7 mouse cellular contexts compared by ENCODE assay signal in the genomic region with DNA sequence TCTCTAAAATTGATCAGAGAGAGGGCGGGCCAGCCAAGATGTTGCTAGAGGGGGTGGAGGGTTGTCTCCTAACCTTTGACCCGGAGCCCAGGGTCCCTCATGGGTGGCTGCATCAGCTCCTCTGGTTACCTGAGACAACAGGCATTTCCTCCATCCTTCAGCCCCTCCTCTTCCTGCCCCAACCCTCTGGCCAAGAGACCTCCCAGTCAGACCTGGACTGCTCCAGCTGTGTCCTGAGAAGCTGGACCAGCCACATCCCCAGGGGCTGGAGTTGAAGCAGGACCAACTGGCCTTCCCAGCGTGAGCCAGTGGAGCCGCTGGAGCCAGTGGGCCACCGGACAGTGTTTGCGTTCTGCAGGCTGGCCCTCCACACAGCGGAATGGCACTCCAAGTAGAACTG. TPM values are rescaled to one million over a fixed set of nuclear protein-coding genes. Genes with fewer than 3 reads are reported as not detected.
DNase-seq lines count a peak whose midpoint lies in the region; ATAC-seq and TF ChIP-seq lines count a peak whose summit lies in the region.

A gene (plus strand): TSS at position 194 of the 400 bp plus-strand sequence.

- no peak for TF ChIP-seq CTCF in Patski (IDR thresholded peaks at IDR 0.05)

- H3K27ac ChIP-seq in forebrain, embryonic 14.5 days (ENCODE audit: low read depth, low read length): no peak within 1 kb of the TSS
- H3K27ac ChIP-seq in midbrain, embryonic 13.5 days: peak within 1 kb of the TSS; percentile 11; the same call in 1 of the 2 replicates

- peak within 1 kb of the TSS; percentile 54 for H3K4me3 ChIP-seq in forebrain, embryonic 14.5 days (ENCODE audit: low read depth, low read length)
- peak within 1 kb of the TSS; percentile 55 for H3K4me3 ChIP-seq in midbrain, embryonic 13.5 days (replicated peaks)

- POLR2A ChIA-PET in Patski (lab: Charles Lee): interaction anchor here (1.4 to 1.7 kb wide), 2 partner anchors 18 to 27 kb away, joined by 3 to 5 read pairs; no protein-coding TSS in a partner anchor

- H3K9me3 ChIP-seq in forebrain, embryonic 14.5 days (replicated peaks; ENCODE audit: control insufficient read depth, low read length): no peaks in the 10 kb centered on the region
- H3K9me3 ChIP-seq in midbrain, embryonic 13.5 days: no peaks in the 10 kb centered on the region

- CTCF ChIA-PET in Patski (lab: Charles Lee): interaction anchor here (1.0 to 1.5 kb wide), 3 partner anchors 9 to 90 kb away, joined by 3 read pairs; no protein-coding TSS in a partner anchor

- peaks cover 5% of the 10 kb centered on the region; the same call in 1 of the 2 replicates for H3K36me3 ChIP-seq in forebrain, embryonic 14.5 days (ENCODE audit: control insufficient read depth, insufficient read depth, low read length)
- peaks cover 4% of the 10 kb centered on the region for H3K36me3 ChIP-seq in midbrain, embryonic 13.5 days

- in situ Hi-C loops in Patski (cut with MboI; ENCODE audit: low pct_unique_long_range_greater_than_20kb): no loop called here

- ATAC-seq in CD4-positive, CD25-positive, alpha-beta regulatory T cell, adult 4 months: no peak
- no peak for ATAC-seq in Patski
- no peak for ATAC-seq in forebrain, embryonic 14.5 days
- ATAC-seq in midbrain, embryonic 13.5 days: no peak

- H3K9ac ChIP-seq in forebrain, embryonic 14.5 days (ENCODE audit: low read length): peak within 1 kb of the TSS; percentile 78
- H3K9ac ChIP-seq in midbrain, embryonic 13.5 days (replicated peaks): peak within 1 kb of the TSS; percentile 71

- WGBS in forebrain, embryonic 14.5 days: 84% methylated on average over 7 of the region's 7 CpGs
- WGBS in midbrain, embryonic 13.5 days: 73% methylated on average over 7 of the region's 7 CpGs

- no peak for DNase-seq in Patski (ENCODE audit: low read depth, low spot score)
- no peak for DNase-seq in forebrain, embryonic 14.5 days (ENCODE audit: low spot score)
- DNase-seq in heart, postnatal 4 days: peak; percentile 75
- no peak for DNase-seq in layer of hippocampus, postnatal 14 days (ENCODE audit: low spot score in 2 of 2)
- no peak for DNase-seq in cerebellum, postnatal 25 days

- no peaks in the 10 kb centered on the region for H3K27me3 ChIP-seq in Patski
- H3K27me3 ChIP-seq in forebrain, embryonic 14.5 days (replicated peaks; ENCODE audit: control insufficient read depth, insufficient read depth, low read length): peaks cover 10% of the 10 kb centered on the region
- H3K27me3 ChIP-seq in midbrain, embryonic 13.5 days: peaks cover 38% of the 10 kb centered on the region

- H3K4me2 ChIP-seq in forebrain, embryonic 14.5 days (ENCODE audit: low read length): peak within 1 kb of the TSS; percentile 66
- peak within 1 kb of the TSS; percentile 81 for H3K4me2 ChIP-seq in midbrain, embryonic 13.5 days (replicated peaks)

- peaks cover 8% of the 10 kb centered on the region for H3K4me1 ChIP-seq in forebrain, embryonic 14.5 days (ENCODE audit: control insufficient read depth, insufficient read depth, low read length)
- peaks cover 37% of the 10 kb centered on the region for H3K4me1 ChIP-seq in midbrain, embryonic 13.5 days (replicated peaks)

RNA-seq across cellular contexts. Expression of the gene that starts here (rescaled TPM):
- 10 to 100 TPM; 16.2 to 30.4 TPM for polyA plus RNA-seq in CD4-positive, CD25-positive, alpha-beta regulatory T cell, adult 4 months (2017; shearing (Covaris generic))
- 121 TPM for polyA plus RNA-seq in Patski (2021)
- polyA plus RNA-seq in forebrain, embryonic 14.5 days (2014; fragmentation: Nextera tagmentation; extraction: Ambion mirVana): 5.7 and 6.6 TPM in 2 replicates
- 100 to 1,000 TPM; 158 to 160 TPM for total RNA-seq in heart, postnatal 4 days (2021)
- total RNA-seq in layer of hippocampus, postnatal 14 days (2021): 10 to 100 TPM; 20.1 to 21.1 TPM
- polyA plus RNA-seq in midbrain, embryonic 13.5 days (2015; fragmentation: Nextera tagmentation; extraction: Ambion mirVana): 6.5 and 7.6 TPM in 2 replicates

Comparison
In these comparisons a context has a peak if more than half of its experiments do, and no peak if none do; other contexts are left out.
1. RNA of the gene that starts here (total RNA-seq): 158 to 160 TPM in heart, postnatal 4 days; 20.1 to 21.1 TPM in layer of hippocampus, postnatal 14 days; every median in the first group is over 4 times any median in the second.